Mouse (Mus musculus) adrenal gland, postnatal 14 days (tissue): ENCODE data around the gene Ptpn22. TPM values are rescaled to one million over a fixed set of nuclear protein-coding genes. Genes with fewer than 3 reads are reported as not detected.

Experiments used
- DNase-seq: peaks from one replicate; pipeline ENCODE4 v3.0.0; 2021; ENCODE audit warnings: mixed read lengths
- total RNA-seq: library from RNA; stranded (reverse); gene quantifications from 2 replicates; pipeline ENCODE4 v1.2.3, GENCODE M21; 2021

Gene Ptpn22
- total RNA-seq, 1 experiment from 2014 or later: 1.4 TPM

DNA sequence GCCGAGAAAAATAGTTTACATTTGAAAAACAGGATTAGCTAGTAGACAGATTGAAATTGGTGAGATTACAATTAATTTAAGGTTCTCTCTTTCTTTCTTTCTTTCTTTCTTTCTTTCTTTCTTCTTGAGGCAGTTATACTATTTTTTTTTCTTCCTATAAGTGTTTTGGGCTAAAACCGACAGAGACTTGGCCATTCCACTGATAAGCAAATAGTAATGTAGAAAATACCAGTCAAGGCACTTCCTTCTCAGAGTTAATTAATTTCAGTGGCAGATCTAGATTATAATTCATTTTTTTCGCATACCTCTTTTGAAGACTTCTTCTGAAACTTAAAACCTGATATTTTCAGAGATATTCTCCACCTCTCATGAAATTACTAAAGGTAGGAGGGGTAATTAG is 65.7 kb downstream of the Ptpn22 start:
- DNase-seq: no peak

DNA sequence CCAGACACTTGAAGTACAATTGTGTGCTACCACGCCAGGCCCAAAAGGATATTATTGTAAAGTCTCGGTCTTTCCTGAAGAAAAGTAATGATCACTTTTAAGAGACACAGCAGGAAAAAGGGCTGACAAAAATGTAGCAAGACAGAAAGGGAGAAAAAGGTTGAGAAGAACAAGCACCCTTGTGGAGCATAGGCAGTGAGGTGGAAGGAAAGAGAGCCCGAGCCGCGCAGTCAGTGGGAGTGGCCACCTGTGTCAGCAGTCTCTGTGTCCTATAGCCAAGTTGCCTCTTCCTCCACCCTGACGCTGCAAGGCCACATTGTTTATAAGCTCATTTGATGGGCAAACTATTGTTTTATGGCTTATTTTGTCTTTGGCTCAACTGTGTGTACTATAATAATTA is 67.9 kb downstream of the Ptpn22 start:
- DNase-seq: peak; percentile 32

DNA sequence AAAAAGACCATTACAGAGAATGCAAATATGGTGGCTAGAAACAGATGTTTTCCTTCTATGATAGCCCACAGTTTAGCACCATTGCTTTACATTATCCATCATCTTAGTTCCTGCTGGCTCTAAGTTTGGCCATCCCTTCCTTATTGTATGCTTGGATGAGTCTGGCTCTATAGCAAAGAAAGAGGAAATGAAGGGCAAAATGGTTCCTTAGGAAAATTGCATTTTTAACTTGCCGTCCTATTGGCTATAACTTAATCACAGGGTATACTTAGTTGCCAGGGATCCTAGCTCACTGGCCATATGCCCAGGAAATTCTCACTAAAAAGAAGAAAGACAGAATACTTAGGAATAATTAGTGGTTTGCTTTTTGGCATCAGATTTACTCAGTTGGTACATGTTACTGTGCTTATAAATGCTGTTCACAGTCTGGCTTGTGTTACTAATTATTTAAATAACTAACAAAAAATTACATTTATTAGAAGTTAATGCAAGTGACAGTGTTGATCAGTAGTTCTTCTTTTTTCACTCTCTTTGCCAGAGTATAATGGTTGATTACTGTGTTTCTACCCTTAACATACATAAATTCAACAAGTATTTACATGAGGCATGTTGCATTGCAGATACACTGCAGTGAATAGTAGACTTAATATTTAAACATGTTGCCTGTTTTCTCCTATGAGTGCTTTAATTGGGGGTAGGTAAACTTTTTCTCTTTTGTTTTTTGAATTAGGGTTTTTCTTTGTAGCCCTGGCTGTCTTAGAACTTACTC is 85.4 kb downstream of the Ptpn22 start:
- DNase-seq: no peak

DNA sequence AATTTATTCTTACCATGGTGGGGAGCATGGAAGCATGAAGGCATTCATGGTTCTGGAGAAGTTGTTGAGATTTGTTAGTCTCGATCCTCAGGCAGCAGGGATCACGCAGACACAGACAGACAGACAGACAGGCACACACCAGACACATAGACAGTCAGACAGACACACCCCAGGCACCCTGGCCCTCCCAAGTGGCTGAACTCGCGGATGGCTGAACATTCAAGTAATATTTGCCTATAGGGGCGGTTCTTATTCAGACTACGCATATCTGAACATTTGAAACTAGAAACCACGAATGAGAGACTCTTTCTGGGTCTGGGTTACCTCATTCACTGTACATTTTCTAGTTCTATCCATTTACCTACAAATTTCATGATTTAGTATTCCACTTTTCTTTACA is 89.1 kb downstream of the Ptpn22 start:
- DNase-seq: no peak

DNA sequence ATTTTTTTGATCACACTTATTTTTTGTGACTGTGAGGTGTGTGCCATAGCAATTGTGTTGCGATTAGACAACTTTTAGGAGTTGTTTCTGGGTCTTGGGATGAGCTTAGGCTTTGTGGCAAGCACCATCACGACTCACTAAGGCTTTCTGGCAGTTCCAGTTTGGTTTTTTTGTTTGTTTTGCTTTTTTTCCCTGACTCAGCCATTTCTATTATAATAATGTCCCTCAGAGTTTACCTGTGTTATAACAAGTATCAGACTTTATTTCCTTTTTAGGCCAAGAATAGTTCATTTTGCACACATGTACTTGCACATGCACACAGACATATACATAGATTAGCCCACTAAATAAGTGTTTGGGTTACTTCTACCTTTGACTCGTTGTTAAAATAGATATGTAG is 101.0 kb downstream of the Ptpn22 start:
- no peak for DNase-seq

Other genes with a start within 250 kb of the Ptpn22 start
- gene Atg4a-ps, start 213.7 kb upstream of the Ptpn22 start, total RNA-seq: 0.19 TPM in 1 of 2 replicates, not detected in the other
- gene Olfml3, start 121.8 kb upstream of the Ptpn22 start, total RNA-seq: 12.0 and 12.7 TPM in 2 replicates
- not detected in 2 replicates for gene Gm10964, start 120.4 kb upstream of the Ptpn22 start, total RNA-seq
- 149 and 198 TPM in 2 replicates for gene Hipk1, start 68.2 kb upstream of the Ptpn22 start, total RNA-seq
- 16.6 and 21.9 TPM in 2 replicates for gene Dclre1b, start 50.4 kb upstream of the Ptpn22 start, total RNA-seq
- gene Ap4b1, start 50.3 kb upstream of the Ptpn22 start, total RNA-seq: 17.2 and 29.1 TPM in 2 replicates
- gene Gm43064, start 50.2 kb upstream of the Ptpn22 start, total RNA-seq: 0.23 TPM in 1 of 2 replicates, not detected in the other
- 0.52 and 0.56 TPM in 2 replicates for gene Bcl2l15, start 27.2 kb upstream of the Ptpn22 start, total RNA-seq
- gene Rsbn1, start 54.3 kb downstream of the Ptpn22 start, total RNA-seq: 16.2 and 18.0 TPM in 2 replicates
- gene Phtf1, start 108.3 kb downstream of the Ptpn22 start, total RNA-seq: 18.7 and 20.3 TPM in 2 replicates